Mouse (Mus musculus): Measurements from ENCODE around the gene Ptpn6. TPM values are rescaled to one million over a fixed set of nuclear protein-coding genes. Genes with fewer than 3 reads are reported as not detected.
"Not testable (repeated sequence)": the region's sequence is repeated elsewhere in the genome, so short reads cannot be mapped to it uniquely, and the experiment has no call there.

Gene Ptpn6
- total RNA-seq, 2 experiments from 2014 or later: 13.0 to 13.5 TPM

DNA sequence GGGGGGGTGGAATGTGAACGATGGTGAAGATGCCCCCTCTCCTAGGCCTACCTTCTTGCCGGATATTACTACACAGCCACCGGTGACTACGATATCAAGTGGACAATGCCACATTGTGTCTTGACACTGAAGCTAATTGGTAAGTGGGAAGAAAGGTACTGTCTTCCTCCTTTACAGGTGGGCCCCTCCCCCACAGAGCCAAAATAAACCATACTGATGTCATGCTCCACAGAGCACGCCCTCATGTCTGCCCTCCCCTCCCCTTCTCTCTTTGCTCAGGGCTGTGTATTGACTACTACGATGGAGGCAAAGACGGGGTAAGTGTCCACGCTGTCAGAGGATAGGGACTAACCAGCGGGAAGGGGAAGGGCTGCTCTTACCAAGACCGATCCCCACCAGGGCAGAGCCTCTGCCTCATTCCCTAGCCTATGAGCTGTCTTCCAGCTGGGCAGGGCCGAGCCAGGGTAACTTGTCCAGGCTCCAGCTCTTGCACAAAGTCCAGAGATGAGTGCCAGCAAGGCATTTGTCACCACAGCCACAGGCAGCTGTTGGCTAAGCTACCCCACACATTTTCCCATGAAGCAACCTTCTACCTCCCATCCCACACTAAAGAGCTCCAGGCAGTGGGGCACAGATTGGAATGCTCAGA, 38.4 kb downstream of the Ptpn6 start:
- peak; percentile 87 for DNase-seq

DNA sequence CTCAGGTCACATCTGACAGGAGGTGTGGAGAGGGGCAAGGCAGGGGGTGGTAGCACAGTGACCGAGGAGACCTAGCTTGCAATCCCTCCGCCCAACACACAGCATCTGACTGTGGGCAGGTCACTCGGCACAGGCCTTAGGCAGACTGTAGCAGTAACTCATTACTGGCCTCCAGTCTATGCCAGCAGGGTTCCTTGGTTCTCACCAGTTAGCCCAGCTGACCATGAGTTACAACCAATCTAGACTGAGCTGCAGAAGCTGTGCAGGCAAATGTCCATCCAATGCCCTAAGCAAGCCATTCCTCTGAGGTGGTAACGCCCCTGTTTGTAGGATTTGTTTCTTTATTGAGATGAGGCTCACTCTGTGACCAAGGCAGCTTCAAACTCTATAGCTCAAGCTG, 39.1 kb downstream of the Ptpn6 start:
- no peak for DNase-seq

DNA sequence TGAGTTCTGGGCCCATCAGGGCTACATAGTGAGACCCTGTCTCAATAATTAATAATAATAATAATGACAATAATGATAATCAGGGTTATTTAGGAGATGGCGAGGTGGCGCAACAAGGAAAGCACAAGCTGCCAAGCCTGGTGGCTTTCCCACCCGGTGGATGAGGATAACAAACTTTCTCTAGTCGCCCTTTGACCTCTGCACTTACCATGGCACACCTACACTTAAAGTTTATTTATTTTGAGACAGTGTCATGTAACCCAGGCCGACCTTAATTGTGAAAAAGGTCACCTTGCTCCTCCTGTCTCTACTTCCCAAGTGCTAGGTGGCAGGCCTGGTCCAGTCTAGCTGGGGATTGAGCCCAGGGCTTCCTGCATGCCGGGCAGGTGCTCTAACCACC, 39.8 kb downstream of the Ptpn6 start:
- DNase-seq: no peak

DNA sequence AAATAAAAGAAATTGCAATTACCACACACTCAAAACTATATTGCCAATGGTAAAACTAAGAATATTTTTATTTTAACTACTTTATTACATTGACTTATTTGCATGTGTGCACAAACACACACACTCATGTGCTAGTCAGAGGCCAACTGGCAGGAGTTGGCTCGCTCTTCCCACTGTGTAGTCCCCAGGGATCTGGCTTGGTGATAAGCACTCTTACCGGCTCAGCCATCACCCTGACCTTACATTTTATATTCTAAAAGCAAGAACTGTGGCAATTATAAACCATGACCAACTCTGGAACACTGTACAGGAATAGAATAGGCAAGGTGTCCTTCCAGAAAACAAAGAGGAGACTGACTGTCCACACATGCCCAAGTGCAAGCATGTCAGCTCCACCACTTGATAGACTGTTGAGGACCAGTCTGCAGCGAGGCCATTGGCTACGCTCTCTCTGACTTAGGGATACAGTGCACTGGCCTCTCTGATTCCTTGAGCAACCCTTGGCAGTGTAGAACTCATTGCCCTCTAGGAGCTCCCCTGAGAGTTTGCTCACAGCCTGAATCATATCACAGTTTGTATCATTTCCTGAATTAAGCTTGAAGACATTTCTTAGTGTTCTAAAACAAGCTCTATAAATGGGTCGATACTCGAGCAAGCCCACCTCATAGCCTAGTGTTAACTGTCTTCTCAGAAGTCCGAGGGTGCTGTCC, 41.9 kb downstream of the Ptpn6 start:
- peak; percentile 32 for DNase-seq

DNA sequence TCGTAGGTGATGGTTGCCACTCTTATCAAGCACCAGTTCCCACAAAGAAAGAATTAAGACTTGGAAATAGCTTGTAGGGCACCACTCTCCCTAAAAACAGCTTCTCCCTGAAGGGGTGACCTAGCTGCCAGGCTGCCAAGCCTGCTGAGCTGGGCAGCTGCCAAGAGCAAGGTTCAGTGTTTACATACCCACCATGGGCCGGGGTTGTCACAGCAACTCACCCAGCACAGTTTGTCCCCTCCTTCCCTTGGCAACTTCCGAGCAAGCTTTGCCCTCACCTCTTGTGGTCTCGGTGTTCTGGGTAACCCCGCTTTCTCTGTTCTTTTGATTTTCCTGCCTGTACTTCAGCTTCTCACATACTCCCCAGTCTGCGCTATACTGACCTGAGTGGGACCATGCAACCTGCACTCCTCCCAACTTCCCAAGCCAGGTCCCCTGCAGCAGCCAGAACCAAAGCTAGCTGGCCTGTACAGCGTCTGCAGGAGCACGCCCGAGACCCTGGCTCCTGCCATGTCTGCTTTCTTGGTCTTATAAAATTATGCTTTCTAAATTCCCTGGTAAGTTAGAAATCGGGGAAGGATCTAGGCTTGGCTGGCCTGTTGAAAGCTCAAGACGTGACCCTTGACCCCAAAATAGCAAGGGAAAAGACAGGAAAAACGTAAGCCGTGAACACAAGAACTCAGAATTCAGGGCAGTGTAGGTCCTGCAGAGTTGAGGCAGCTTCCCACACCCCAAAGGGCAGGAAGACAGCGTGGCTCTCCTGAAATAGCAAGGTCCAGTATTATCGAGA, 44.2 kb downstream of the Ptpn6 start:
- peak; percentile 83 for DNase-seq

DNA sequence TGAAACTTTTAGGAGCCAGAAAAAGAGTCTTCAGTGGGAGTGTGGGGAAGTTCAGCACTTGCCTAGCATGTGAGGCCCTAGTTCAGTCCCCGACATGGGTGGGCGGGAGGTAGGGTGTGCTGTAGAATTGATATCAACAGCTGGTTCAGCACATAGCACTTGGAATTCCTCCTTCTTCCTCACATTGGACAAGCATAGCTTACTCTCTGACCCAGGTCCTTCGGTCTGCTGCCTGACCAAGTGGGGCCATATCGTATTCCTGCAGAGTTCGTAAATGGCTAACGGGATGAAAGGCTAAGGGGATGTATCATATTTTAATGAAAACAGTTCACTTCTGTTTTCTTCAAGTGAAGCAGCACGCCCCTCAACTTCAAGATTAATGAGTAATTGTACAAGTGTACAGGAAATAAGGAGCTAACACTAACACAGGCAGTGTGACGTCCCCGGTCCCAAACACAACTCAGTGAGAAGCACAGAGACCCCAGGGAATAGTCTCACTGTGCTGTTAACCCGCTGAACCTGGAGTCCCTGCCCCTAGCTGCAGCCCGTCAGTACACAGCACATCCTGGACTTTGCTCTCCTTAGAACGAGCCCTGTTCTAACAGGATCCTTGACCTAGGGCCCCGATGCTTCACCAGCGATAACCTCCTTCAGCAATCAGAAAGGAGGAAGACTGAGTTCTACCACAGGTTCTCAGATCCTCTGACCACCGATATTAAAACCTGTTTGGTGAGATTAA, 45.1 kb downstream of the Ptpn6 start:
- no peak for DNase-seq

DNA sequence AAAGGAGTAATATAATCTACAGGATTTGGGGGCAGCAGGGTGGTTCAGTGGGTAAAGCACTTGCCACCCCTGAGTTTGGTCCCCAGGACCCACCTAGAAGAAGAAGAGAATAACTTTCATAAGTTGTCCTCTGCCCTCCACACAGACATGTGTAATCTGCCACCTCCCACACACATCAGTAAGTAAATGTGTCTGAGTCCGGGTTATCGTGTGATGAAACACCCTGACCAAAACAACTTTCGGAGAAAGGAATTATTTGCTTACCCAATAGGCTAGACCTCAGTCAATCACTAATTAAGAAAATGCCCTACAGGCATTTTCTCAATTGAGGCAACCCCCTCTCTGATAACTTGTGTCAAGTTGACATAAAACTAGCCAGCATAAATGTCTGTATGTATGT, 48.0 kb downstream of the Ptpn6 start:
- no peak for DNase-seq

DNA sequence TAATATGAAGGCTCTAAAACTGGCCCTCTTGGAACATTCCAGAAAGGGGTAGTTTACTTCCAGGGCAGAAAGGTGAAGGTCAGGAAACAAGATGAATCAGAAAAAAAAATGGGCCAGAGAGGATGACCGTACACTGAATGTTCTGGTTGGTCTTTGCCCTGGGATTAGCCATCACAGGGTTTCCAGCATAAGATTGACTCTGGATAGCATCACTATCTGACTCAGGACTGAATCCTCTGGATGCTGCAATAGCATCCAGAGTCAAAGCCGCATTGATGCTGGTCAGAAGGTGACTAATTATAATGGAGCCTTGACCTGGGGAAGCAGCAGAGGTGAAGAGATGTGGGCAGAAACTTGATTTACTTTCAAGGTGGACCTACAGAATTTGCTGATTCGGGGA, 49.5 kb downstream of the Ptpn6 start:
- DNase-seq: no peak

DNA sequence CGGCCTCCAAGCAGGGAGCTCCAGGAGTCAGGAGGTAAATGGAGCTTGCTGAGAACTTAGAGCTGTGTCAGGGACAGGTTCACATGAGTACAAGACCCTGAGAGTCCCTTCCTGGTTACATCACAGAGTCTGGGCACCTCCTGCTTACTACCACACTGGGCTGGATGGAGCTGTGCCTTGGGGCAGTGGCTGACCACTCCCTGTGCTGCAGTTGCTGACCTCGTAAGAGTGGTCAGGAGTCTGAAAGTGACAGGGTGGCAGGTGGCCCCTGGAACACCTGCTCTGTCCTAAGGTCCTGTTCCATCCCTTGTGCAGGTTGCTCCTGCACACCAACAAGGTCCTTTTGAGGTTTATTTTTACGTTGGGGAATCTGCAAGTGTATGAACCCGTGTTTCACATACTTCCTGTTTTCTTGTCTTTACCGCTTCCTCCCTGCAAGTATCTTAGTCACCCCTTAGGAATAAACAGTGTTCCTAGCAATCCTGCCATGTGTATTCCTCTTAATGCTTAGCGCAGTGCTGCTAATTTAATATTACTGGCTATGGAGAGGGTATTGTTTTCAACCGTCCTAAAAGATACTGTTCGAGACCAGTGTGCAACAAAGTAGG, 50.3 kb downstream of the Ptpn6 start:
- no peak for DNase-seq

DNA sequence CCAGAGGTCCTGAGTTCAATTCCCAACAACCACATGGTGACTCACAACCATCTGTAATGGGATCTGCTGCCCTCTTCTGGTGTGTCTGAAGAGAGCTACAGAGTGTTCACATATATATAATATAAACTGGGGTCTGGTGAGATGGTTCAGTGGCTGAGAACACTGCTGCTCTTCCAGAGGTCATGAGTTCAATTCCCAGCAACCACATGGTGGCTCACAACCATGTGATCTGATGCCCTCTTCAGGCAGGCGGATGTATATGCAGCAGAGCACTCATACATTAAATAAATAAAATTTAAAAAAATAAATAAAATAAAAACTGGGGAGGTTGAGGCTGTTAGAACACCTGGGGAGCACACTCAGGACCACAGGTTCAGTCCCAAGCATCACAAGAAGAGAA, 51.9 kb downstream of the Ptpn6 start:
- DNase-seq: not testable (repeated sequence)

DNA sequence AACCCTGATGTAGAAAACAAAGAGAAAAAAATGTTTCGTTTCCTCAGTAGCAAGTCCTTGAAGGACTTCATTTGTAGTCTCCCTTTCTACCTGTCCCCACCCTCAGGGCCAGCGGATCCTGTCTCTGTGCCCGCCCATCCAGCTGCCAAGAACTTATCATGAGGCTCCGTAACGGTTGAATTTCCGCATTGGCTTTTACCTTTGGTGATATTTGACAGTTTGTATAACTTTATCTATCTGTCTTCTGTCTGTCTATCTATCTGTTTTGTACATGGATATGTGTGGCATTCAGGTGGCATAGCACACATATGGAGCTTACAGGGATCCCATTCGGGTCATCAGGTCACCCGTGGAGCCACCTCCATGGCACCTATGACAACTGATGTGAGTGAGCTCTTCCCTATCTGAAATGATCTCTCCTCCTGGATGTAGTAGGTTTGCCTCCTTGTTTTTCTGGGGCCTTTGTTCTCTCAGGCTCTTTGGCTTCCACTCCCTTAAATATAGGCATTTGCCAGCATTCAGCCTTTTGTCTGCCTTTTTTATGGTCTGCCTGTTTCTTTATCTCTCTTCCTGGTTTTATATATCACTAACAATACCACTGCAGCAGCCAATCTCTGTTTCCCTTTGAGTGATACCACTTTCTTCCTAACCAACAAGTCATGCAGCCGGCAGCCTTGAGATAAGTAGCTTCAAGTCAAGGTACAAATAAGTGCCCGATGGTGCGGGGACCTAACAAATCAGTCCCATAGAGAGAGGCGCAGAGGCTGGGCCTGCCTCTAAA, 52.7 kb downstream of the Ptpn6 start:
- DNase-seq: no peak

DNA sequence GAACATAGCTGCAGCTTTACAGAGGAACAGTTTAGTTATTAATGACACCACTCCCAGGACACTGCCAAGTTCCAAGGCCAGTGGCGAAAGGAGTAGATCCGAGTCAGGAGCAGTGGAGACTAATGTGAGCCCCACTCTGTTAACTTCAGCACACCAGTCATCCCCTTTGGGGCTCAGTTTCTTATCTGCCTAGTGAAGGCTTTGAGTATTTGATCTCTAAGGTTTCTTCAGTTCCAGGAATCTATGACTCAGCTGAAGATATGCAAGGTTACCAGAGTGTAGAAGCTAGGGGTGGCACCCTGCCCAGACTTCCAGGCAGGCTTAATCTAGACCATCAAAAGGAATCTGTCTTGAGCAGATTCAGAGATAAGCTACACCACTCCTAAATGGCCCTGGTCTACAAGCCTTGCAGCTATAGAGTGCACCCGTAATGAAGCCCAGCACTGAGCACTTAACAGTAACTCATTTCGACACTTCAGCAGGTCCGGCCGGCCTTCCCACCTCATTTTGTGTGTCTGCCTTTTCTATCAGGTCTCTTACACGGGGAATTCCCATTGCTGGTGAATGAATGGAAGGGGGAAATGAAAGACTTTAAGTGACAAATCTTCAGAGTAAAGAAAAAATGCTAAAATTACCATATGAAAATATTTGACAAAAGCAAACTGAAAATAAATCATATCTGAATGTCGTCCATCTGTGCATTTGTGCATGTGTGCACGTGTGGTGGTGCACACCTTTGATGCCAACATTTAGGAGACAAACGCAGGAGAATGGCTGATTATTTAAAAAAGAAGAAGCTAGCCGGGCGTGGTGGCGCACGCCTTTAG, 54.7 kb downstream of the Ptpn6 start:
- DNase-seq: peak; percentile 83

DNA sequence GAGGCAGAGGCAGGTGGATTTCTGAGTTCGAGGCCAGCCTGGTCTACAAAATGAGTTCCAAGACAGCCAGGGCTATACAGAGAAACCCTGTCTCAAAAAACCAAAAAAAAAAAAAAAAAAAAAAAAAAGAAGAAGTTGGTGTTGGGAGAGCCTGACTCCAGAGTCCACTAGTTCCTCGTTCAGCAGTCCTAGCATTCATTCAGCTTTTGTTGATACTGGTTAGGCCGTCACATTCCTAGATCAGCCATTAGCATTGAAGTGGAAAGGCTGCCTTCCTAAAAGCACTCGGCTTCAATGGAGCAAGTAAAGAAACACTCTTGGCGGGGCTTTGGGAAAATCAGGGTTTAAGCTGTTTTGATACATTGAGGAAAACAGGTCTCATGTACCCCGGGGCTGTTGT, 56.2 kb downstream of the Ptpn6 start:
- not testable (repeated sequence) for DNase-seq

DNA sequence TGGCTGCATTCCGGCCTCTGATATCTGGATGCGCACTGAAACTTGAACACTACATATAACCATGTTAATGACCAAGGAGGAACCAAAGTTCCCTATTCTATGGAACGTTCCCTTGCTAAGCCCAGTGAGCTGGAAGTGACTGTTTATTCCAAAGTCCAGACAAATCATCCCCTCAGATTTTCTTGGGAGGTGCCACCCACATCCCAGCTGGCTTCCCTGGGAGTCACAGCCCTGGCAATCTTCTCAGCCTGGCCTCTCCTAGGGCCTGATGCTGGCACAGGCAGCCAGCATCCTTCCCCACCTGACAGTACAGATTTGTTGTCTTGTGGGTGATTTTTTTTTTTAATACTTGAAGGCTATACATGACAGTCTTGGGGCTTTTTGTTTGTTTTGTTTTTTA, 59.0 kb downstream of the Ptpn6 start:
- DNase-seq: no peak

DNA sequence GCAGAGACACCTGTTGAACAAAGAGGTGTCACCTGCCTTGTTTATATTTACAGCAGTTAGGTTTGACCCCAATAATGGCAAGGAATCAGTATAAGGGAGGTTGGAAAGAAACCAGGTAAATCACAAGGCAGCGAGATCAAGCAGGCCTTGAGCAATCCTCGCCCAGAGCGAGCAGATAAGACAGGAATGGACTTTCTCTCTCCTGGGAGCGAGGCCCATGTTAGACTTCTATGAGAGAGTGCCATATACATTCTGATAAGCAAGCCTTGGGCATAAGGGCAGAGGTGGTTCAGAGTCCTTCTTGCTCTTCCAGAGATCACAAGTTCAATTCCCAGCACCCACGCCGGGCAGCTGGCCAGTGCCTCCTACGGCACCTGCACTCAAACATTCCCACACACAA, 59.7 kb downstream of the Ptpn6 start:
- no peak for DNase-seq

DNA sequence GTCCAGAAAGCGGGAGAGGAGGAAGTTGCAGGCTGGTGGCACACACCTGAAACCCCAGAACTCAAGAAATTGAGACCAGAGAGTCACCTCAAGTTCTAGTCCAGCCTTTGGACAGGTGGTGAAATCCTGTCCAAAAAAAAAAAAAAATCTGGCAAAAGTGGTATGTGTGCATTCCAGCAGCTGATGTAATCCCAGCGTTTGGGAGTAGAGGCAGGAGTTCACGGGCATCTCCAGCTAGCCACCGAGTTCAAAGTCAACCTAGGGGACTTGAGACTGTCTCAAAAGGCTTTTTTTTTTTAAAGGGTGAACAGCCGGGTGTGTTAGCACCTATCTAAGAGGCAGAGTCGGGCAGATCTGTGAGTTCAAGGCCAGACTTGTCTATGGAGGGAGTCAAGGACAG, 62.3 kb downstream of the Ptpn6 start:
- no peak for DNase-seq

DNA sequence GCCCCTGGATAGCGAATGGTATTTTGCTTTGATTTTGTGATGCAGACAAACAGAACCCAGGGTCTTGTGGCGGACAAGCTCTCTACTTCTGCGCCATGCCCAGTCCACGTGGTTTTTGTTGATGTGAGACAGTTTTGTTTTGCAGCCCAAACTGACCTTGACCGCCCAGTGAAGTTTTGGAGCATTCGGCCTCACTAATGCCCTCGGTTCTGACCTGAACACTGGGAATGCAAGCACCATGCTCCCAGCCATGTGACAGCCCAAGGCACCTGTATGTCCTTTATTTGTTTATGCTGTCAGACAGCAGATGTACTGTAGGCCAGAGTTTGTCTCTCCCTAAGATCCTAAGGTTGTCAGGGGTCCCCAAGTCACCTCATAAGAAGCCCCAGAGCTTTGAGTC, 63.9 kb downstream of the Ptpn6 start:
- no peak for DNase-seq

DNA sequence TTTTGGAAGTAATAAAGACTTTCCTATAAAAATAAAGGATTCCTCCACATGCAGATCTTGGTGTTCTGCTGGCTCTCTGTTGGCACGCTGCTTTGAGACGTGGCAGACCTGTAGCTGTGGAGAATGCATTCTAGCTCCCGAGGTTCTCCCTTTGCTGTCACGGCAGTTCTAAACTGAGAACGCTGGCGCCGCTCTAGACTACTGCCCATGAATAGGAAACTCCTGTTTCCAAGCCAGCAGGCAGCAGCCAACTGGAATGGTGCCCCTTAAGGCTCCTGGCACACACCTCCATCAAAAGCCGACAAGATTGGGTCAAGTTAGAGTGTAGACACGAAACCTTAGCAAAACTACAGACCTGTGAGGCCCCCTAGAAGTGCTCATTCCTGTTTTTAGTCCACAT, 64.9 kb downstream of the Ptpn6 start:
- peak; percentile 67 for DNase-seq

DNA sequence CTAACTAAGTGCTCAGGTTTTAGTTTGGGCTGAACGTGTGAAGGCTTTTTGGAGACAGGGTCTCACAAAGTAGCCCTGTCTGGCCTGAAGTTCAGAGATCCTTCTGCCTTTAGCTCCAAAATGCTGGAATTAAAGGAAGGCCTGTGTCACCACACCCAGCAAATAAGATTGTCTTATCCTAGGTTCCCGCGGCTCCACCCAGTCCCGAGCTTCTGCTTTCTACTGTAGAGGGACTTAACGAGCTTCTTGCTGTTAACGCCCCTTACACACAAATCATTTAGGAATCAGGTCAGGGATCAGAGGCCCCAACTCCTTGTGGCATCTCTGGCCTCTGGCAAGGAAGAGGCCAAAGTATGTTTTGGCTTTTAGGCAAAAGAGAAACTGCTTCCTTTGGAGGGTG, 66.4 kb downstream of the Ptpn6 start:
- no peak for DNase-seq

All from adrenal gland, postnatal 10 days (tissue).